Mouse (Mus musculus) neutrophil, adult 5-6 weeks (primary cell): ENCODE measurements at regions not wholly inside any gene's neighbourhood (a gene's known extent, or its start where the extent isn't known, plus 50 kb on each side); places are given as distances from the start of the nearest gene placed in this dataset.
A peak's percentile ranks its signal among the peaks of the same experiment; 100 is the strongest.
"Not testable (repeated sequence)": the region's sequence is repeated elsewhere in the genome, so short reads cannot be mapped to it uniquely, and the experiment has no call there.

Experiments
- ATAC-seq: fragments of 151-379, 151-347 bp; 2 replicates; pipeline ENCODE4 v1.8.0; 2017; ENCODE audit warnings: mild to moderate bottlenecking, moderate TSS enrichment; ENCODE audit not compliant: insufficient number of reproducible peaks, poor library complexity, low FRiP score, severe bottlenecking; ENCODE audit errors: extremely low read depth

DNA sequence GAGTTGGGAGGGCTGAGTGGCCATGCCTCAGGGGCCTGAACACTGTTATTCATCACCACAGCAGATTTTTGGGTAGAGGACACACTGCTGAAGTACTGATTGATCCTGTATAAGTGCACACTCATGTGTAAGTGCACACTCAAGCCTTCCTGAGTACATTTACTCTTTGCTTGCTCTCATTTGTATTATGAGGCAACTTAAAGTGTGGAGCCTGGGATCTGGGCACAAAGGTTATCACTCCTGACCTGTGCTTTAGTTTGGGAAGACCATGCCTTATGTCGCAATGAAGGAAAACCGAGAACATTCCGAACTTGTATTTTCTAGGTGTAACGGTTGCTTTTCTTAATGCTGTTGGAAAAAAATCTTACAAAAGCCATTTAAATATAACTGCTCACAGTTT is 182.2 kb upstream of the Fam3c start:
- no peak for ATAC-seq

DNA sequence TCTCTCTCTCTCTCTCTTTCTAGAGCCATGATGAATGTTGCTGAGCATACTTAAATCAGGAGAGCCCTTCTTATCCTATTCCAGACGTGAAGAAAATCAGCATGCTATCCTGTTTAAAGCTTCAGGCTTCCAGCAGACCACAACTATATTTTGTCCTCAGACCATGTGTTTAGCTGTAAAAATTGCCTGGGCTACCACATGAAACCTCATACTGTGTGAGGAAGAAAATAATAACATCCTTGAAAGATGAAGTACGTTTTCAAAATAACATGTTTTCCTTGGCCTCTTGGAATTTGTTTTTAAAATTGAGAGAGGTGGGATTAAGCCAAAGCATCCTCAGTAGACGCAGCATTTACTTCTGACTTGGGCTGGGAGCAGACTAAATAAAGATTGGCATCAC is 168.3 kb upstream of the Fam3c start:
- no peak for ATAC-seq

DNA sequence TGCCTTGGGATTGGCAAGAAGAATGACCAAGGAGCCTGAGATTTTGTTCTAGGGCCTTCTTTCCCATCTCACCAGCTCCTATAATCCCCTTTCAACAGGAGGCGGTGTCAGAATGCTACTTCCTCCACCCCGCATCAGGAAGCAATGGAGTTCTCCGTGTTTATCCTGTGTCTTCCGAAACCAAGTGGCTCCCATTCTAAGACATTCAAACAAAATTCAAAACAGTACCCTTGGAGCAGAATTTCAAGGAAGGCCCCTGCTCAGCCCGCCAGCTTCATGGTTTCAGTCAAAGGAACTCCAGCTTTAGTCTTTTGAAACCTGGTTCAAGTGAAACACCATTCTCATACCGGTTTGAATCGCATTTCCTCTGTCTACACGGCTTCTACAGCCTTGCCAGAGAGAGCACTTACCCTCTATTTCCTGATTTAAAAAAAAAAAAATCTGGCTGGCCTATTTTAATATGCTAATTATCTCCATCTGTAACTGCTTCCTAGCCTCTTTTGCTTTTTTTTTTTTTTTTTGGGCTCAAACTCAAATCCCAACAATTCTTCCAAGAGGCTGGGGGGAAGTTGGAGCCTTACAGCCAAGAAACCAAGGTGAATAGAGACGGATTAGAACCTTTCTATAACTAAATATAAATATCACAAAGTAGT is 167.7 kb upstream of the Fam3c start:
- no peak for ATAC-seq

DNA sequence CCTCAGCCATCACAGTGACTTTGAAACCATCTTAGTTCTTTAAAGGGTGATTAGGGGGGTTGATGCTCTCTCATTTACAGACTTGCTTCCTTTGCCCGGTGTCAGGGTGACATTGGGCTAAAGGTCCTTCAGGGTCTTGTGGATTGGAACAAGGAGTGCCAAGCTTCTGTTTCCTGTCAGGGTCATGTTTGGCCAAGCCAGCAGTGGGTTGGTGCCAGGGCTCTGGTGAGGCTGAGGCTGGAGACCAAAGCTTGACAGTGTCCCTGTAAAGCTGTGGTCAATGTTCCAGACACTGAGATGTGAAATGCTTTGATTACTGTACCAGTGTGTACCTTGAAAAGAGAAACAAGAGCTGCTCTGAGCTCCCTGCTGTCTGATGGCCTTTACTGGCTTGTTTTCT is 150.8 kb upstream of the Fam3c start:
- no peak for ATAC-seq

DNA sequence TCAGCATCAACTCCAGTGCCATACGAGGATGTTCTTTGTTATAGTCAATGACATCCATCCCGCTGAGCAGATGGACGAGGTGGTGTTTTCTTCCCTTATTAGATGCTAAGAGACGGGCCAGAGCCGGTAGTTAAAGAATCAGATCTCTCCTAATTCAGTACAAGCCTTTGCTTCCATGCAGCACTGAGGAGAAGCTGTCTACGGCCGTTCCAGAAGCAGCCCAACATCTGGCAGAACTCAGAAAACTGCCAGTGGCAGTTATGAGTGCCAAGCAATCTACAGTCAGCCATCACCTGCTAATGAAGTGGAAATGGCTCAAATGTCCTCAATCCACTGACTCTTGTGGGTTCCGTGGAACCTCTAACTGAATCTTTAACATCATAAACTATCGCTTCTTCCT is 141.3 kb upstream of the Fam3c start:
- ATAC-seq = no peak

DNA sequence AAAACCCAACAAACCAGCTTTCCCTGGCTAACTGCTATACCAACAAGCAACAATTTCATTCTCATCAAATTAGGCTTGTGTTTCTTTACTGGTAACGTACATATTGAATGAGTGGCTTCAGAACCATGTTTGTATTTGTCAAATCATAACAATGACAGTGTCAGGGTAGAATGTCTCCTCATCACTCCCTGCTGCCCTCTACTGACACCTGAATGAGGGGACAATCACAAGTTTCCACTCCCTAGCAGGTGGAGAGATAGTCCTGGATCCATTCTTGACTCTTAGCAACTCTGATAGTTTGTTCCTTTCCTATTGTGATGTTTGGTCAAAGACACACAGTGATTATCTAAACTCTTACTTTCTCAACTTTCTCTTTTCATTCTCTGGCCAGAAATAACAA is 140.4 kb upstream of the Fam3c start:
- ATAC-seq = no peak

DNA sequence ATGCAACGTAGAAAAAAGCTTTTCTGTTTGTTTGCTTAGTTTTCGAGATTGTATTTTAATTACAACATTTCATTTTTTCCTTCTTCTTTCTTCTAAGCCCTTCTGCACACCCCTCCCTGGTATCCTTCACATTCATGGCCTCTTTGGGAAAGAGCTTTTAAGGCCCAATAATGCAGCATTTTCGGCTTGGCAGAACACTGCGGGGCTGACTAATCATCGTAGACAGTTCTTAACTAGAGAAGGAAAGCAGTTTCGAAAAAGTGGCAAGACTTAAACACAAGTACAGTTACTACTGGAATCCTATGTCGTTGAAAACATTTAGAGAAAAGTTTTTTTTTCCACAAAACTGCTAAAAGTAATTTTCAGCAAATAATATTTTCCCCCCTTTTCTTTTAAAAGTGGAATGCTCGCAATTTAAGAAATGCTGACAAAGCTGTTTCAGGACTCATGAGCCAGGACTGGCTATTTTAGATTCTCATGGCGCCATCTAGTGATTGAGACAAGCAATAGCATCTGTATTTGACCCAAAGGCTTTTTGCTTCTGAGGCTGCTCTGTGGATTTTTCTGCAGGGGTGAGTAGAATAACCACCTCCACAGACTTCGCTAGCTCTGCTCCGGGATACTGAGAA is 137.7 kb upstream of the Fam3c start:
- peak; percentile 81 for ATAC-seq

DNA sequence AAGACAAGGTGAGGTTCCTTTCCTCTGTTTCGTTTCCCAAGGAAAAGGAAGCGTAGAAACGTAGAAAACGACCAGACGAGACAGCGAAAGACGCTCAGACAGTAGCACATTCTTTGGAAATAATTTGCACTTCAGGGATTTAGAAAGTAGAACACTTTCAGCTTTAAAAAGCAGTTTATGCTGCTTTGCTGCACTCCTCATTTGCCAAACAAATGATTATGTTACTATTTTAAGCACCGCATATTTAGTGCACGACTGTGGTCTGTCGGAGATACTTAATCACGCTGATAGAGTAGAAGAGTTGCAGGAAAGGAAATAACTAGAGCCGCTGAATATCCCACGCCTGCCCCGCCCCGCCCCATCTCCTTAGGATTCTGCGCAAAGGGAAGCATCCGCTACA is 136.9 kb upstream of the Fam3c start:
- ATAC-seq = no peak

DNA sequence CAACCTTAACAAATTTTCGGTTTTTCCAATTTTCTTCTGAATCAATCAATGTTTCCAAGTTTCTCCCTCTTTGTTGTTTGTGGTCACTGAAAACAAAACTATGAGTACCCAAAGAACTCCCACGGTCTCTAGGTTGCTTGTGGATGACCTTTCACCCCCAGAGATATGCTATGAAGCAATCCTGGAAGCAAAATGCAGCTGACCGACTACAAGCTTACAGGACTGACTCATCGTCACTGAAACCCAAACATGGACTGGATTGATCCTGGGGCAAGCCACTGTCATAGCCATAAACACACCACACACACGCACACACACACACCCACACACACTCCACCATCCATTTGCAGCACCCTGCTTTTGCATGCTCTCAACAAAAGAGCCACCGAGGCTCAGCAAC is 134.7 kb upstream of the Fam3c start:
- ATAC-seq = no peak

DNA sequence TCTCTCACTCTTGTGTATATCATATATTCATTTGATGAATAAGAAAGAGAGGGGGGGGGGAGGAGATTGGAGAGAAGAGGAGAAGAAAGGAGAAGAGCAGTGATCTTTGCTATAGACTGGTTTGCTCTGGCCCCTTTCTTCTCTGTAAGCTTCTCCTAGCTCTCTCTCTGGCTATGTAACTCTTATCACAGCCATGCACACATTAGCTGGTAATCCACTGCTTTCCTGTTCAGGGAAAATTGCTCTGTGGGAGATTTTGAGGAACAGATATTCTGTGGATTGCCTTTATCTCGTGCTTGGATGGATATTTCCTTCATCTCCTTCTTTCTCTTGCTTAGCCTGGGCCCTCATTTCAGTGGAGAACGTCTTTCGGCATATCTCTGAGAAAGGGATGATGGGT is 131.4 kb upstream of the Fam3c start:
- no peak for ATAC-seq

DNA sequence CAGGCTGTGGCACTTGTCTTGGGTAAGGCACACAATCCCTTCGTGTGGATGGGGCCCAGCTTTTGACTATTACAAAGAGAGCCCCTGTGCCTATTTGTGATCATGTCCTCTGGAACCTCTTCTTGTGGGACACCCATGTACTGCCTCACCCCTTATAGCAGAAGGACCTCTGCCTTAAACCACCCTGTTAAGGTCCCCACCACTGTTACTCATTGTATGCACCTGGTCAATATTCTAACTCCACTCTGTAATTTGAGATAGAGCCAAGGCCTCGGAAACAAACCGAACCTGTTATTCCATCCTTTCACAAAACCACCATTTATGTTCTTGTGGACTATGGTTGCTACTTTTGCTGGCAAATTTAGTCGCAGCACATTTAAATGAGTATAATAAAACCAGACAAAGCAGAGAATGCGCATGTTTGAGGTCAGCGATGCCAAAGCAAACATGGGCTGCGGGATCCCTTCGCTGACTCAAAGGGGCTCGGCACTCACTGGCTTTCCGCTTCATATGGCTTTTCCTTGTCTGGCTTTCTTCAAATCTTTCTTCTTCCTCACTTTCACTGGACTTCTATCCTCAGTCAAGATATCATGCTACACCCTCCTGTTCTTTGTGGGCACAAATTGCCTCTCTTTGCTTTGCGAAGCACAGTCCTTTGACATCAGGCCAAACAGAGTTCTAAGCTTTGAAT is 129.9 kb upstream of the Fam3c start:
- ATAC-seq = no peak

DNA sequence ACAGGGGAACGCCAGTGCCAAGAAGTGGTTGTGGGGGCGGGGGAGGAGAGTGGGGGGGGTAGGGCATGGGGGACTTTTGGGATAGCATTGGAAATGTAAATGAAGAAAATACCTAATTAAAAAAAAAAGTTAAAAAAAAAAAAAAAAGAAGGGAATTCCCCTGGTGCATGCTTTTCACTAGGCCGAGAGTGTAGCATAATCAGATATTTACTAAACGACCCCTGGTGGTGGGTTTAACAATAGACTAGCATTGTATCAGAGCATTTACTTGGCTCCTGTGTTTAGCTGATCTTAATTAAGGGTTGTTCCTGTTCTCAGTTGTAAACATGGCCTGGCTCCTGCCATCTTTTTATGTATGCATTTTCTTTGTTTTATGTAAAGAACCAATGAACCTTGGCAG is 126.2 kb upstream of the Fam3c start:
- ATAC-seq = not testable (repeated sequence)

DNA sequence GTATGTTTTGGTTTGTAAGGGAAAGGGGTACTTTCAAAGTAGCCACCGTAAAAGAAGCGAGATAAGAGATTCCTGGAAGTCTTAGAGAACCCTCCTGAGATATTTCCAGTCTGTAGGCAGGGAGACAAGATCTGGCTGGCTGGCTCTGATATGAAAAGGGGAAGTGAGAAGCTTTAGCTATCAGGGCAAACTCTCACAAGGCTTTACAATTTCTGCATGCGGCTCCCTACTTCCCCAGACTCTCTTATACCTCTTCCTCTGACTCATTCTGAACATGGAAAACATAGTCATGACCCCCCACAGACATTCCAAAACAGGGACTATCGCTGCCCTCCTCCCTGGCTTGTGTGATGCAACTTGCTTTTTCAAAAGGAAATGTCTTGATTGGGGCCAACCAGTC is 118.6 kb upstream of the Fam3c start:
- peak; percentile 61 for ATAC-seq

DNA sequence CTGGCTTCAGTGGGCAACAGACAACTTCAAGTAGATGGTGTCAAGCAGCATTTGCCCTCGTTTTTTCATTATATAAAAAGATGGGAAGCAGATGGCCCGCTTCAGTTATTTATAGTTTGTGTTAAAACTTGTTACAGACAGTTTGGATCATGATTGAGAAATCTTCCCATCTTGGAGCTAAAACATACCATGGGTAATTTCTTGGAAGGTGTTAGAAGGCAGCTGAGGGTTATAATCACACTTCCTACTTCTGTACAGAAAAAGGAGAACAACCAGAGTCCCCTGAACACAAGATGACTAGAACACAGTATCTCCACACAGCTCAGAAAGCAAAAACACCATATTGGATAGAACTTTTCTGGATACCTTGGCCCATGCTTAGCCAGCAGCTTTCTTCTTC is 118.0 kb upstream of the Fam3c start:
- no peak for ATAC-seq

DNA sequence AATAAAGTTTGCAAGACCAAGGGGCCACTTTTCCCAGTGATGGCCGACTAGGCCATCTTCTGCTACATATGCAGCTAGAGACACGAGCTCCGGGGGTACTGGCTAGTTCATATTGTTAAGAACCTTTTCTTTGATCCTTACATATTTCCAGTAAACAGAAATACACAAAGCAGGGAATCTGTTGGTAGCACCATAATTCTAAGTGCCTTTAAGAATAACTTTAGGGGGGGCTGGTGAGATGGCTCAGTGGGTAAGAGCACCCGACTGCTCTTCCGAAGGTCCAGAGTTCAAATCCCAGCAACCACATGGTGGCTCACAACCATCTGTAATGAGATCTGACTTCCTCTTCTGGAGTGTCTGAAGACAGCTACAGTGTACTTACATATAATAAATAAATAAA is 116.4 kb upstream of the Fam3c start:
- ATAC-seq = not testable (repeated sequence)

DNA sequence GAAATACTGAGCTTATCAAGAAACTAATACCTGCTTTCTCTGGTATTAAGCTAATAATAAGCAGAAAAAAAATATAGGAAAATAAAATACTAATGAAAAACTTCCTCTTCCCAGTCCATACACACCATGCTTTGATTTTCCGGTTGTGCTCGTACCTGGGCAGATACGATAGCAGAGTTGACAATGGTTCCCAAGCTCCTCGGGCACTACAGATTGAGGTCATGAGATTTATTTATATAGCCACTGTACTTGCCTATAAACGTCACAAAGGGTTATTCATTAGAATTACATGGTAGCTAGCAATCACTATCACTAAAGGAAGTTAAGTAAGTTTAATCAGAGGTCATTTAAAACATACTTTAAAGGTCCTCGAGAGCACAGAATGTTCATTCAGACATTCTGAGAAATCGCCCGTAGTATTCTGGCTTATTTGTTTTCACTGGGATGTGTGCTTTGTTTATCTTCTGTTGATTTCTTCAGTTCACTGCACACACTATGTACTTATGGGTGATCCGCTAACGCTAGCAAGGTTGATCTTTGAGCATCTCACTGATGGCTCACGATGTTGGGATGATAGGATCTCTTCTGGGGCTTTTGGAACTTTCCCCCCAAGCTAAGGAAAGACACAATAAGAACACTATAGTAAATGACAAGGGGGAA is 111.4 kb upstream of the Fam3c start:
- ATAC-seq = no peak

DNA sequence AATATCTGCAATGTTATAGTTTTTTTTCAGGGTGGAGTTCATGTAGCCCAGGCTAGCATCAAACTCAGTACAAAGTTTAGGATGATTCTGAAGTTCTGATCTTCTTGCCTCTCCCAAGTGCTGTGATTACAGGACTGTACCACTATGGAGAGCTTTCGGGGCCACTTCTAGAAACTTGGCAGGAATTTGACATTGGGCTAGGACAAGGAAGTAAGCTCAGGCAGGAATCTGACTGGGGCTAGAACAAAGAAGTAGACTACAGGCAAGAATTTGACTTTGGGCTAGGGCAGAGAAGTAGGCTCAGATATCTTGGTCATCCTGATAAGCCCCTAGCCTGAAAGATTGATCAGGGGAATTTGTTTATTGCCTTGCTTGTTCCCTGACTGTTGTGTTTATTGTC is 109.9 kb upstream of the Fam3c start:
- ATAC-seq = no peak

DNA sequence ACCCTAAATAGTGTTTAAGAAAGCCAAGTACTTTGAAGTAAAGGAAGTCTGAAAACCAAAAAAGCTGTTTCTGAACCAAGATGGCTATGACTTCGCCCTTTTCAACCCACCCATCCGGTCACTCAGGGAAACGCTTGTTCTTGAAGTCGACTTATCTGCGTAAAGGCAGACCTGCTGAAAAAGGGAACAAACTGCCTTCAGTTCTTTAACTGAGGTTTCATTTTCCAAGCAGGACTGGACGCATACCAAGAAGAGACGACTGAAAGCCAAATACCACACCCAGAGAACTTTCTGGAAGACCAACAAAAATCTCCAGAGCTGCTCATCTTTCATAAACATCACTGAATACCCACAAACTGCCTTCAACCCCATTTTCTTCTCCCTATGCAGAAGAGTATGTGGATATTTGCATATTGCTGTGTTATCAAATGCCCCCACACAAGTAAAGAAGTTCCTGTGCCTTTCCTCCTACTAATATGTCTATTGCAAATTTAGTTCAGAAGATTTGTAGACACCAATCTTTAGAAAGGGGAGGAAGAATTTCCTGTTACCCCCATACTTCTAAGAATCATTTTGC is 103.5 kb upstream of the Fam3c start:
- ATAC-seq = 0 out of 2 replicates have a peak, but pooled peaks have one; percentile 39

DNA sequence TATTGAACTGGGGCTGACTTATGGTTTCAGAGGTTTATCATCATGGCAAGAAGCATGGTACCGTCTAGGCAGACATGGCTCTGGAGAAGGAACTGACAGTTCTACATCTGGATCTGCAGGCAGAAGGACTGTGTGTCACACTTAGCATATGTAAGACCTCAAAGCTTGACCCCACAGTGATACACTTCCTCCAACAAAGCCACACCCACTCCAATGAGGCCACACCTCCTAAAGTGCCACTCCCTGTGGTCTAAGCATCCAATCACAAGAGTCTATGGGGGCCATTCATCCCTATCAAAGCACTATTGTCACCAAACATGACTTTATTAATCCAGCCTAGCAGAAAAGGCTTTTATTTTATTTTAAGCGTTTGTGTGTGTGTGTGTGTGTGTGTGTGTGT is 96.2 kb upstream of the Fam3c start:
- ATAC-seq = no peak

DNA sequence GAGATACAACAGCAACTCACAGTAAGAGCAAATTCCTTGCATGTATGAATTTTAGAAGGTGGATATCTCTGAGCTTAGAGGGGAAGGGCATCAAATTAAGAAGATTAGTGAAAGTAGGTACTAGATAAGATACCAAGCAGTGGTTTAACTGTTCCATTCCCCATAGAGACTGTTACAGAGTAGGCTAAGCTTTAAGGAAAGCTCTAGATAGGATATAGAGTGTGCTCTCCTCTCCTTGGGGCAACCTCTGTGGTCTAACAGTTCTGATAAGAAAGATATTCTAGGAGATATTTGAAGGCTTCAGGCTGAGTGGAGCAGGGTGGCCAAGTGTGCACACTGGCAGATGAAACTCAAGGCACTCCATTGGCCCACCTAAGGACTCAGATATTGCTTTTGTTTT is 94.5 kb upstream of the Fam3c start:
- ATAC-seq = no peak
